ENCODE assay signal across 9 mouse cellular contexts in genomic region chr4:106127641-106128040, GRCm38 (mm10).
DNase-seq lines count a peak whose midpoint lies in the region; ATAC-seq and TF ChIP-seq lines count a peak whose summit lies in the region.
"Had no signal": no experiment of that assay in that cellular context is flagged by ENCODE, and none has a peak within 500 bp of the region (broad histone marks: within the 10 kb centered on the region; RNA-seq: fewer than 3 reads in every experiment).

No protein-coding gene starts in this region.

- no peak for TF ChIP-seq POLR2A in brain, embryonic 14.5 days (IDR thresholded peaks at IDR 0.05; ENCODE audit: borderline replicate concordance, extremely low read depth, insufficient read depth, insufficient read length, poor library complexity, severe bottlenecking)

- peak; percentile 51; the same call in 1 of the 2 replicates for TF ChIP-seq CTCF in brain, embryonic 14.5 days (IDR thresholded peaks at IDR 0.05; ENCODE audit: borderline replicate concordance, extremely low read depth, insufficient read depth, insufficient read length)

- H3K4me3 ChIP-seq in midbrain, embryonic 12.5 days = no peak overlapping the region
- no peak overlapping the region for H3K4me3 ChIP-seq in midbrain, embryonic 16.5 days (ENCODE audit: low read depth, low read length)
- H3K4me3 ChIP-seq in stomach, embryonic 15.5 days (replicated peaks) = no peak overlapping the region
- H3K4me3 ChIP-seq: hindbrain, embryonic 15.5 days had no signal

- no peaks in the 10 kb centered on the region for H3K9me3 ChIP-seq in midbrain, embryonic 12.5 days
- no peaks in the 10 kb centered on the region for H3K9me3 ChIP-seq in midbrain, embryonic 16.5 days (replicated peaks; ENCODE audit: control insufficient read depth, low read length, poor library complexity, severe bottlenecking)
- no peaks in the 10 kb centered on the region for H3K9me3 ChIP-seq in stomach, embryonic 15.5 days
- H3K9me3 ChIP-seq: hindbrain, embryonic 15.5 days had no signal

- peak; percentile 31 for DNase-seq in gastrocnemius, postnatal 10 days
- DNase-seq in gastrocnemius, postnatal 4 days (ENCODE audit: low spot score in 2 of 2) = no peak
- peak; percentile 57 for DNase-seq in brain, embryonic 14.5 days (ENCODE audit: low read depth)
- DNase-seq in left cerebral cortex, postnatal 4 days = peak; percentile 40
- no peak for DNase-seq in ovary, postnatal 10 days (ENCODE audit: low spot score)

- no peaks in the 10 kb centered on the region for H3K36me3 ChIP-seq in midbrain, embryonic 12.5 days
- no peaks in the 10 kb centered on the region for H3K36me3 ChIP-seq in midbrain, embryonic 16.5 days (ENCODE audit: control insufficient read depth, insufficient read depth, low read length)
- no peaks in the 10 kb centered on the region for H3K36me3 ChIP-seq in stomach, embryonic 15.5 days
- H3K36me3 ChIP-seq: hindbrain, embryonic 15.5 days had no signal

- H3K4me1 ChIP-seq in midbrain, embryonic 12.5 days = no peaks in the 10 kb centered on the region
- no peaks in the 10 kb centered on the region for H3K4me1 ChIP-seq in midbrain, embryonic 16.5 days (ENCODE audit: control insufficient read depth, insufficient read depth, low read length)
- no peaks in the 10 kb centered on the region for H3K4me1 ChIP-seq in stomach, embryonic 15.5 days
- H3K4me1 ChIP-seq: hindbrain, embryonic 15.5 days had no signal

- H3K27me3 ChIP-seq in midbrain, embryonic 12.5 days = no peaks in the 10 kb centered on the region
- H3K27me3 ChIP-seq in midbrain, embryonic 16.5 days (ENCODE audit: control insufficient read depth, insufficient read depth, low read depth, low read length) = no peaks in the 10 kb centered on the region
- H3K27me3 ChIP-seq in stomach, embryonic 15.5 days (replicated peaks) = no peaks in the 10 kb centered on the region
- H3K27me3 ChIP-seq: hindbrain, embryonic 15.5 days had no signal

- WGBS in midbrain, embryonic 12.5 days = 54% methylated on average over 7 of the region's 7 CpGs
- 51% methylated on average over 7 of the region's 7 CpGs for WGBS in midbrain, embryonic 16.5 days
- 54% methylated on average over 7 of the region's 7 CpGs for WGBS in stomach, embryonic 15.5 days

- H3K9ac ChIP-seq in midbrain, embryonic 12.5 days (replicated peaks) = no peak overlapping the region
- no peak overlapping the region for H3K9ac ChIP-seq in midbrain, embryonic 16.5 days (ENCODE audit: low read depth, low read length)
- H3K9ac ChIP-seq in stomach, embryonic 15.5 days = no peak overlapping the region
- H3K9ac ChIP-seq: hindbrain, embryonic 15.5 days had no signal

- intact Hi-C loops in left cerebral cortex, postnatal 4 days (cut with DNase I) = no loop called here

- H3K27ac ChIP-seq in midbrain, embryonic 12.5 days (replicated peaks) = 0 out of 2 replicates have a peak overlapping the region, but pooled peaks have one; percentile 2
- no peak overlapping the region for H3K27ac ChIP-seq in midbrain, embryonic 16.5 days (ENCODE audit: low read length)
- peak overlapping the region; percentile 35; the same call in 1 of the 2 replicates for H3K27ac ChIP-seq in stomach, embryonic 15.5 days
- H3K27ac ChIP-seq: hindbrain, embryonic 15.5 days had no signal

- H3K4me2 ChIP-seq in midbrain, embryonic 12.5 days (replicated peaks) = no peak overlapping the region
- H3K4me2 ChIP-seq in midbrain, embryonic 16.5 days (ENCODE audit: low read length) = no peak overlapping the region
- H3K4me2 ChIP-seq in stomach, embryonic 15.5 days = no peak overlapping the region
- H3K4me2 ChIP-seq: hindbrain, embryonic 15.5 days had no signal

- ATAC-seq in midbrain, embryonic 12.5 days (ENCODE audit: low FRiP score, low read depth) = 0 out of 2 replicates have a peak, but pooled peaks have one; percentile 16
- no peak for ATAC-seq in midbrain, embryonic 16.5 days
- ATAC-seq in stomach, embryonic 15.5 days (ENCODE audit: insufficient read depth, low FRiP score, low read depth) = no peak

Comparison
In these comparisons a context has a peak if more than half of its experiments do, and no peak if none do; other contexts are left out.
1. DNase-seq: peak in gastrocnemius, postnatal 10 days (single experiment), brain, embryonic 14.5 days (single experiment) and left cerebral cortex, postnatal 4 days (single experiment); none in gastrocnemius, postnatal 4 days (0 of 2) and ovary, postnatal 10 days (single experiment).